Mouse (Mus musculus) intestine, embryonic 14.5 days (tissue): ENCODE measurements around the gene Dusp12. TPM values are rescaled to one million over a fixed set of nuclear protein-coding genes. Genes with fewer than 3 reads are reported as not detected.

Experiments used
- ATAC-seq: fragments of 200-750 bp; cut with Nextera tagmentation; replicated peaks from 2 replicates; pipeline ENCODE4 v1.8.0; 2017; ENCODE audit warnings: low read depth, moderate number of reproducible peaks, moderate TSS enrichment, moderate library complexity; ENCODE audit not compliant: low FRiP score, low TSS enrichment
- DNase-seq: peaks from one replicate; pipeline ENCODE4 v3.0.0-alpha.2; 2018; ENCODE audit warnings: low spot score
- H3K27ac ChIP-seq: fragments of 300-500 bp; sonication (generic); 2 replicates; pipeline ENCODE4 v1.5.1; 2014; ENCODE audit warnings: low read depth, mild to moderate bottlenecking, control low read depth
- H3K27me3 ChIP-seq: fragments of 300-500 bp; sonication (generic); replicated peaks from 2 replicates; pipeline ENCODE4 v1.6.1; 2014; ENCODE audit warnings: low read length, control low read depth; ENCODE audit not compliant: control insufficient read depth, insufficient read depth
- H3K36me3 ChIP-seq: fragments of 300-500 bp; sonication (generic); 2 replicates; pipeline ENCODE4 v1.6.1; 2014; ENCODE audit warnings: low read length, control low read depth; ENCODE audit not compliant: control insufficient read depth, insufficient read depth
- H3K4me1 ChIP-seq: fragments of 300-500 bp; sonication (generic); replicated peaks from 2 replicates; pipeline ENCODE4 v1.6.1; 2014; ENCODE audit warnings: low read length, control low read depth, mixed read lengths; ENCODE audit not compliant: control insufficient read depth, insufficient read depth
- H3K4me2 ChIP-seq: fragments of 300-500 bp; sonication (generic); 2 replicates; pipeline ENCODE4 v1.6.1; 2014; ENCODE audit warnings: low read length
- H3K4me3 ChIP-seq: fragments of 300-500 bp; sonication (generic); 2 replicates; pipeline ENCODE4 v1.5.1; 2014; ENCODE audit warnings: low read depth, low read length, control low read depth, mixed read lengths
- H3K9ac ChIP-seq: fragments of 300-500 bp; sonication (generic); 2 replicates; pipeline ENCODE4 v1.6.1; 2014; ENCODE audit warnings: mild to moderate bottlenecking, low read length
- H3K9me3 ChIP-seq: fragments of 300-500 bp; sonication (generic); 2 replicates; pipeline ENCODE4 v1.6.1; 2016; ENCODE audit warnings: low read length, control low read depth; ENCODE audit not compliant: control insufficient read depth
- WGBS: fragments of 180-500 bp; shearing (Covaris S2); extraction: QIAGEN DNeasy Blood & Tissue Kit; methylation state at CpG from one replicate; pipeline ENCODE4 v1.1.7; 2014; 5-methylcytosine and 5-hydroxymethylcytosine counted together
- polyA plus RNA-seq: library from polyadenylated mRNA; unstranded; fragments of >200 nt; fragmentation: Nextera tagmentation; extraction: Ambion mirVana; gene quantifications from 2 replicates; pipeline ENCODE4 v1.2.1, GENCODE M21; 2014

Gene Dusp12
- polyA plus RNA-seq, 1 experiment from 2014 or later = 53.5 TPM

DNA sequence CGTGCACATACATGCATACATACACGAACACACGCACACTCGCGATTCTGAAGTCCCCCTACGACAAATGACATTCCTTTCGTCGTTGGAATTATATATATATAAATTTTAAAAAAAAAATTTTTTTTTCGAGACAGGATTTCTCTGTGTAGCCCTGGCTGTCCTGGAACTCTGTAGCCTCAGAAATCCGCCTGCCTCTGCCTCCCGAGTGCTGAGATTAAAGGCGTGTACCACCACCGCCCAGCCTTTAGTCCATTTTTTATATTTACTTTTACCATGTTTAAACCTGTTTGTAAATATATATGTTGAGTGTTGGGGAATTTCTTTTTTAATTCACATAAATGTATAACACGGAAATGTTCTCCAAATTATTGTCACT lies 16.4 kb downstream of the Dusp12 start:
- peak overlapping the region; percentile 64 for H3K4me2 ChIP-seq
- peak overlapping the region; percentile 82 for H3K9ac ChIP-seq
- no peaks in the 10 kb centered on the region for H3K27me3 ChIP-seq
- H3K27ac ChIP-seq = no peak overlapping the region
- H3K36me3 ChIP-seq = peaks cover 19% of the 10 kb centered on the region
- no peak for DNase-seq
- no peaks in the 10 kb centered on the region for H3K9me3 ChIP-seq
- H3K4me3 ChIP-seq = peak overlapping the region; percentile 96
- WGBS = 15% methylated on average over 14 of the region's 14 CpGs
- ATAC-seq = no peak
- peaks cover 13% of the 10 kb centered on the region for H3K4me1 ChIP-seq

DNA sequence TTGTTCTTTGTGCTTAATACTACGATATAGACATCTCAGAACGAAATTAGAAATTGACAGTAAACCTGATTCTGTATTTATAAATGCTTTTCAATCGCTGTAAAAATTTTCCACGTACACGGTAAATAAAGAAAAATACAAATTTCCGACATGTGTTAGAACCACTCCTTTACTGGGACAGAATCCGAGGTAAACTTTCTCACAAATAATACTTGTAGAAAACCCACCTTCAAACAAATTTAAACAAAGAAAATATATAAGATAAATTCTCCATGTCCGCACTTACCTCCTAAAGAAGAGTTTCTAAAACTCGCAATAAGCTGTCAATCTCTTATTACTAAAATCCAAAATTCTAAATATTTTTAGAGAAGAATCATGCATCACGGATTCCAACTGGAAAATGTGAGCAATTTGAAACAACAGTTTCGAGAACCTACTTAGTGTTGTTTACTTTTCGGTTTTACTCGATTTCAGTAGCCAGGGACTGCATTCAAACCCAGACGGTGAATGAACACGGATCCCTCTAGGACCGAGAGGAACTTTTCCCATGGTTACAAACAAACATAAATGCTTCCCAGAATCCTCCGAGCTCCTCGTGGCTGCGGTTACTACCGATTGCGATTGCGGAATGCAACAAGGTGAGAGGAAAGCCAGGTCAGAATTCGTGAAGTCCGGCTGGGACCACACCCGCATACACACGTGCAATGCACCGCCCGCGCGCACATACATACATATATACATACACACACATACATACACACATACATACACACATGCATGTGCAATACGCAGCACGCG lies 17.0 kb downstream of the Dusp12 start:
- Histone ChIP-seq H3K27ac (peak overlapping the region; percentile 54; the same call in 1 of the 2 replicates), H3K4me1 (peaks cover 13% of the 10 kb centered on the region)

DNA sequence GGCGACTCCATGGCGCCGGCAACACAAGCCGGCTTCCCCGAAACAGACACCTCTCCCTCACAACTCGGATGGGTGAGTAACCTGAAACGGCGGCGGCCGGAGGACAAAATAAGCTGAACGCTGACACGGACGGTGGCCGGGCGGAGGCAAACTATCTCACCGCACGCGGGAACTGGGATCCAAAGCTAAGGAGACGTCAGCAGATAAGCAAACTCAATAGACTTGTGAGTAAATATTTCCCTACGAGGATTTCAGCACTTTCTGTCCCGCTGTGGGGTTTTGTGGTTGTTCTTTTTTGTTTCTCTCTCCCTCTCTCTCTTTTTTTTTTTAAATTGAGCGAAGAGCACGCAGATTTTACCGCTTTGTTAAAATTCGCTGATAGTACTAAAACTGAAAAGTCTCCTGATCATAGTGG lies 17.6 kb downstream of the Dusp12 start, which contains the start of gene Atf6:
Atf6 (minus strand) TSS at position 81 of the 415 bp plus-strand sequence.
- peaks cover 16% of the 10 kb centered on the region for H3K4me1 ChIP-seq

More for the DNA sequence above, 17.0 kb downstream of the Dusp12 start:
- Histone ChIP-seq H3K9ac (peak overlapping the region; percentile 82), H3K9me3 (no peaks in the 10 kb centered on the region), H3K27me3 (no peaks in the 10 kb centered on the region), H3K4me2 (peak overlapping the region; percentile 64), H3K36me3 (peaks cover 13% of the 10 kb centered on the region), H3K4me3 (peak overlapping the region; percentile 96)
- ATAC-seq (peak; percentile 72), DNase-seq (peak; percentile 86)
- WGBS = 1% methylated on average over 33 of the region's 33 CpGs

DNA sequence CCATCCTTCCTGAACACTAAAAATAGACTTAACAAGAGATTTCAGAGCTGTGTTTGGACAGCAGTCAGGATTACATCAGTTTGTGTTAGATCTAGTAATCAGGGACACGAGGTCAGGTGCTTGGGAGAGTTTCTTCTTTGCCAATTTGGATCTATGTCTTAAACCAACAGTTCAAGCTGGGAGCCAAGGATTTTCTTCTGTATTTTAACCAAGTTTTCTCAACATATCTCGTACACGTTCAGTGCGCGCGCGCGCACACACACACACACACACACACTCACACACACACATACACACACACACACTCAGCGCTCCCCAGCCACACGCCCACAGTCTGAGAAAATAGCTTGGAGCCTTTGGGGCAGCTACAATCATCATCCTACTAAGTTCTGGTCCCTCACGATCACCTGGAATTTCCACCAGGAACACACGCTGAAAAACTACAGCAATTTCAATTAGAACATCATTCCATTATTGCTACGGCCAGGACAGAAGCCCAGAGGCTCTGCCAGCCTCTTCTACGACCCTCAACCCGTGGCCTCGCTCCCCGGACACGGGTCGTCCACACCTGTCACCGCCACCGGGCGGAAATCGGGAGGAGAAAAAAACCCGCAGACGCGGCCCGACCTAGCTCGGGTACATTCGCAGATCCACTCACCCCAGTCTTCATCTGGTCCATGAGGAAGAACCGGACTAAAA lies 18.2 kb downstream of the Dusp12 start:
- Histone ChIP-seq H3K4me1 (peaks cover 16% of the 10 kb centered on the region), H3K27me3 (no peaks in the 10 kb centered on the region), H3K9ac (peak overlapping the region; percentile 82), H3K9me3 (no peaks in the 10 kb centered on the region), H3K27ac (peak overlapping the region; percentile 54; the same call in 1 of the 2 replicates), H3K36me3 (peaks cover 5% of the 10 kb centered on the region; the same call in 1 of the 2 replicates), H3K4me3 (peak overlapping the region; percentile 96), H3K4me2 (peak overlapping the region; percentile 64)
- no peak for DNase-seq
- peak; percentile 51 for ATAC-seq
- 2% methylated on average over 30 of the region's 30 CpGs for WGBS

More for the DNA sequence above, 17.6 kb downstream of the Dusp12 start, which contains the start of gene Atf6:
- Histone ChIP-seq H3K9ac (peak within 1 kb of the TSS; percentile 82), H3K4me2 (peak within 1 kb of the TSS; percentile 64), H3K4me3 (peak within 1 kb of the TSS; percentile 96), H3K27me3 (no peaks in the 10 kb centered on the region), H3K27ac (peak within 1 kb of the TSS; percentile 54; the same call in 1 of the 2 replicates), H3K9me3 (no peaks in the 10 kb centered on the region), H3K36me3 (peaks cover 10% of the 10 kb centered on the region; the same call in 1 of the 2 replicates)
- under 1% methylated on average over 25 of the region's 25 CpGs for WGBS
- DNase-seq (peak; percentile 100), ATAC-seq (peak; percentile 75)

DNA sequence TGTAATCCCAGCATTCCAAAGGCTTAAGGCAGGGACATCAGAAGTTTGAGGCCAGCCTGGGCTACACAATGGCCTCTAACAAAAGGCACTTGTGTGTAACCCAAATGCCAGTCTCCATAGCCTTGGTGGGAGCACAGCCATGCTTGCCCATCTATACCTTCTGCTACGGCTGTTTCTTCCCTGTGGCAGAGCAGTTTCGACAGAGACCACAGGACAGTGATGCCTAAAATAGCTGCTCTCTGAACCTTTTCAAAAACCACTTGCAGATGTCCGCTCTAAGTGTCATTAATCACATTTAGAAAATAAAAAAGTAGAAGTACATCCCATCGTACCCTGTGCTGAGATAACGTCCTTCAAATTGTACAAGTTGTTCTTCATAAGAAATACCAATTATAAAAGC lies 19.9 kb downstream of the Dusp12 start:
- H3K4me2 ChIP-seq = no peak overlapping the region
- peaks cover 16% of the 10 kb centered on the region for H3K4me1 ChIP-seq
- H3K27me3 ChIP-seq = no peaks in the 10 kb centered on the region
- ATAC-seq (no peak), DNase-seq (no peak)
- no peak overlapping the region for H3K4me3 ChIP-seq
- WGBS = 78% methylated on average over 5 of the region's 5 CpGs
- H3K9ac ChIP-seq = no peak overlapping the region
- no peak overlapping the region for H3K27ac ChIP-seq
- H3K9me3 ChIP-seq = no peaks in the 10 kb centered on the region
- H3K36me3 ChIP-seq = no peaks in the 10 kb centered on the region

DNA sequence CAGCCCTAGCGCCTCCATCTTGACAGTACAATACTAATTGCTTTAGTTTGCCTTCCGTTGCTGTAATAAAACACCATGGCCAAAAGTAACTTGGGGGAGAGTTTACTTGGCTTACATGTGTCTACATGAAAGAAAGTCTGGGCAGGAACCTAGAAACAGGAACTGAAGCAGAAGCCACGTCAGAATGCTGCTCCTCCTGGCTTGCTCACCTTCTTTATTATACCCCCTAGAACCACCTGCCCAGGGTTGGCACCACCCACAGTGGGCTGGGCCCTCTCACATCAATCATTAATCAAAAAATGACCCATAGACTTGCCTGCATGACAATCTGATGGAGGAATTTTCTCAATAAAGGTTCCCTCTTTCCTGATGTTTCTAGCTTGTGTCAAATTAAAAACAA lies 20.6 kb downstream of the Dusp12 start:
- no peak overlapping the region for H3K27ac ChIP-seq
- H3K4me2 ChIP-seq = no peak overlapping the region
- no peaks in the 10 kb centered on the region for H3K27me3 ChIP-seq
- H3K4me1 ChIP-seq = peaks cover 16% of the 10 kb centered on the region
- no peaks in the 10 kb centered on the region for H3K36me3 ChIP-seq
- no peak overlapping the region for H3K4me3 ChIP-seq
- ATAC-seq = no peak
- 69% methylated on average over 3 of the region's 3 CpGs for WGBS
- no peaks in the 10 kb centered on the region for H3K9me3 ChIP-seq
- no peak for DNase-seq
- H3K9ac ChIP-seq = no peak overlapping the region

DNA sequence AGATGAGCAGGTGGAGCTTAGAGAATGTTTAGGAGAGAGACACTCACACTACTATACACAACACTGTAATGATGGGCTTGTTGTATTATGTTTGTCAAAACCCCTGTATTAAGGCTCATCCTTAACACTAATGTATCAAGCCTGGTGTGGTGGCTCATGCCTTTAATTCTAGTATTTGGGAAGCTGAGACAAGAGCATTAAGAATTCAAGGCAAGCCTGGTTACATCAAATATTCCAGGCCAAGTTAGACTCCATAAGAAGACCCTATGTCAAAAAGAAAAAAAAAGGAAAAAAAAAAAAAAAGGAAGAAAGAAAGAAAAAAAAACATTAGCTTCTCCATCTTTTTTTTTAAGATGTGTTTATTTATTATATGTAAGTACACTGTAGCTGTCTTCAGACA lies 21.1 kb downstream of the Dusp12 start:
- H3K4me1 ChIP-seq = peaks cover 13% of the 10 kb centered on the region
- no peaks in the 10 kb centered on the region for H3K27me3 ChIP-seq
- H3K9me3 ChIP-seq = no peaks in the 10 kb centered on the region
- H3K9ac ChIP-seq = no peak overlapping the region
- DNase-seq (no peak), ATAC-seq (no peak)
- no peak overlapping the region for H3K27ac ChIP-seq
- H3K36me3 ChIP-seq = no peaks in the 10 kb centered on the region
- H3K4me2 ChIP-seq = no peak overlapping the region
- H3K4me3 ChIP-seq = no peak overlapping the region

DNA sequence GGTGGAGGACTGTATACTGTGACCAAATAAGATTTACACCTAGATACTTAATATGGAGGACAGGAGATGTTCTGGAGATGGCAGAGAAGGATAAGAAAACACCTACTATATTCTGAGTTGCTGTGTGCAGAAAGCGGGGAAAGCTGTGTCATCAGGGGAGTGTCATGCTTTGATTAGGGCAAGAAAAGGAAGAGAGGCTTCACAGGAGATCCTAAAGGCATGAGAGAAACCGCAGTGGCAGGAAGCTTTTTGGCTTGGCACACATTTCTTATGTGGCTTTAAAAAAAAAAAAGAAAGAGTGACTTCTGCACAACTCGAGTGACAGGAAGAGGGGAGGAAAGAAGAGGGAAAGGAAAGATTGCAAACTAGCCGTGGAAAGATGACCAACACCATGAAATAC lies 22.3 kb downstream of the Dusp12 start:
- no peak overlapping the region for H3K4me3 ChIP-seq
- no peak overlapping the region for H3K4me2 ChIP-seq
- no peak for ATAC-seq
- H3K9me3 ChIP-seq = no peaks in the 10 kb centered on the region
- no peak for DNase-seq
- H3K27ac ChIP-seq = no peak overlapping the region
- no peak overlapping the region for H3K9ac ChIP-seq
- H3K27me3 ChIP-seq = no peaks in the 10 kb centered on the region
- peaks cover 13% of the 10 kb centered on the region for H3K4me1 ChIP-seq
- H3K36me3 ChIP-seq = no peaks in the 10 kb centered on the region
- WGBS = 60% methylated on average over 4 of the region's 4 CpGs
